Mouse (Mus musculus) MEL (cell line): ENCODE measurements at regions not wholly inside any gene's neighbourhood (a gene's known extent, or its start where the extent isn't known, plus 50 kb on each side); places are given as distances from the start of the nearest gene placed in this dataset.

Experiments
- DNase-seq: peaks from one replicate; pipeline ENCODE4 v3.0.0; 2011; ENCODE audit warnings: low read depth, low spot score
- H3K27ac ChIP-seq: 2 replicates; pipeline ENCODE4 v1.5.1; 2012; ENCODE audit warnings: low read depth, mild to moderate bottlenecking, control low read depth, low read length, moderate library complexity; ENCODE audit not compliant: control insufficient read depth
- H3K27me3 ChIP-seq, 2 experiments: fragments of 150-350 bp in 1 of 2; sonication (generic) in 1 of 2; 2 replicates each; pipeline ENCODE4 v1.6.1; 2012; ENCODE audit warnings: low read length in 2 of 2, mild to moderate bottlenecking in 2 of 2, improper control_type of control experiment in 1 of 2, moderate library complexity in 1 of 2; ENCODE audit not compliant: insufficient read depth in 2 of 2, control insufficient read depth in 1 of 2
- H3K36me3 ChIP-seq, 2 experiments: 2 replicates each; pipeline ENCODE4 v1.6.1; 2012 to 2014; ENCODE audit warnings: low read length in 2 of 2, improper control_type of control experiment in 1 of 2, inconsistent platforms in 1 of 2, mild to moderate bottlenecking in 1 of 2; ENCODE audit not compliant: insufficient read depth in 2 of 2, control insufficient read depth in 1 of 2
- H3K4me1 ChIP-seq, 2 experiments: fragments of 150-350 bp in 1 of 2; sonication (generic) in 1 of 2; 2 replicates each; pipeline ENCODE4 v1.6.1; 2012; ENCODE audit warnings: low read length in 2 of 2, improper control_type of control experiment in 1 of 2, mild to moderate bottlenecking in 1 of 2; ENCODE audit not compliant: insufficient read depth in 2 of 2, control insufficient read depth in 1 of 2
- H3K4me3 ChIP-seq, 2 experiments: fragments of 150-350 bp in 1 of 2; sonication (generic) in 1 of 2; 2 replicates each; pipeline ENCODE4 v1.5.1; 2012; ENCODE audit warnings: low read depth in 2 of 2, low read length in 2 of 2, mild to moderate bottlenecking in 2 of 2, moderate library complexity in 2 of 2, control low read depth in 1 of 2, improper control_type of control experiment in 1 of 2; ENCODE audit not compliant: control insufficient read depth in 1 of 2, insufficient read depth in 1 of 2
- H3K79me2 ChIP-seq: 2 replicates; pipeline ENCODE4 v1.6.1; 2012; ENCODE audit warnings: mild to moderate bottlenecking, low read length, moderate library complexity; ENCODE audit not compliant: control insufficient read depth, poor library complexity, insufficient read depth
- H3K9ac ChIP-seq: 2 replicates; pipeline ENCODE4 v1.6.1; 2012; ENCODE audit warnings: low read depth, mild to moderate bottlenecking, control low read depth, low read length, moderate library complexity; ENCODE audit not compliant: control insufficient read depth, poor library complexity, severe bottlenecking
- H3K9me3 ChIP-seq: fragments of 150-350 bp; sonication (generic); replicated peaks from 2 replicates; pipeline ENCODE4 v1.6.1; 2012; ENCODE audit warnings: mild to moderate bottlenecking, low read length, improper control_type of control experiment, moderate library complexity; ENCODE audit not compliant: insufficient read depth
- BHLHE40 ChIP-seq: IDR thresholded peaks from 2 replicates; pipeline ENCODE4 v1.6.1; 2012; ENCODE audit warnings: low read depth, mild to moderate bottlenecking, inconsistent platforms, low read length, improper control_type of control experiment, borderline replicate concordance
- E2F4 ChIP-seq: IDR thresholded peaks from 2 replicates; pipeline ENCODE4 v1.6.1; 2011; ENCODE audit warnings: low read depth, low read length, improper control_type of control experiment, borderline replicate concordance
- EP300 ChIP-seq, 2 experiments: IDR thresholded peaks; 2 replicates each; pipeline ENCODE4 v1.6.1; 2011; ENCODE audit warnings: improper control_type of control experiment in 2 of 2, low read length in 2 of 2, low read depth in 1 of 2, mild to moderate bottlenecking in 1 of 2
- ETS1 ChIP-seq: IDR thresholded peaks from 2 replicates; pipeline ENCODE4 v1.6.1; 2012; ENCODE audit warnings: low read depth, mild to moderate bottlenecking, inconsistent platforms, low read length, improper control_type of control experiment, moderate library complexity
- GATA1 ChIP-seq: IDR thresholded peaks from 2 replicates; pipeline ENCODE4 v1.6.1; 2011; ENCODE audit warnings: low read depth, low read length, improper control_type of control experiment
- MAX ChIP-seq: IDR thresholded peaks from 2 replicates; pipeline ENCODE4 v1.6.1; 2011; ENCODE audit warnings: low read length, improper control_type of control experiment
- MXI1 ChIP-seq: IDR thresholded peaks from 2 replicates; pipeline ENCODE4 v1.6.1; 2011; ENCODE audit warnings: mild to moderate bottlenecking, low read depth, low read length, improper control_type of control experiment
- MYB ChIP-seq: IDR thresholded peaks from 2 replicates; pipeline ENCODE4 v1.6.1; 2011; ENCODE audit warnings: mild to moderate bottlenecking, low read depth, low read length, improper control_type of control experiment
- MYC ChIP-seq: IDR thresholded peaks from 2 replicates; pipeline ENCODE4 v1.6.1; 2011; ENCODE audit warnings: low read depth, mild to moderate bottlenecking, low read length, improper control_type of control experiment, moderate library complexity
- POLR2AphosphoS2 ChIP-seq: IDR thresholded peaks from 2 replicates; pipeline ENCODE4 v1.6.1; 2011; ENCODE audit warnings: low read length, improper control_type of control experiment
- SMC3 ChIP-seq: IDR thresholded peaks from 2 replicates; pipeline ENCODE4 v1.6.1; 2011; ENCODE audit warnings: low read depth, low read length, improper control_type of control experiment
- TAL1 ChIP-seq: IDR thresholded peaks from 2 replicates; pipeline ENCODE4 v1.6.1; 2012; ENCODE audit warnings: mild to moderate bottlenecking, inconsistent platforms, low read length, moderate library complexity, mixed read lengths
- TBP ChIP-seq: IDR thresholded peaks from 2 replicates; pipeline ENCODE4 v1.8.0; 2011; ENCODE audit warnings: low read depth, low read length, improper control_type of control experiment
- USF1 ChIP-seq: IDR thresholded peaks from 2 replicates; pipeline ENCODE4 v1.6.1; 2014; ENCODE audit warnings: low read depth, mild to moderate bottlenecking, inconsistent platforms, low read length, improper control_type of control experiment, moderate library complexity
- ZMIZ1 ChIP-seq: IDR thresholded peaks from 2 replicates; pipeline ENCODE4 v1.6.1; 2012; ENCODE audit warnings: low read depth, mild to moderate bottlenecking, inconsistent platforms, low read length, improper control_type of control experiment, moderate library complexity

GRCm38 (mm10) chr6:31107916-31108685 is 149.2 kb upstream of the Klf14 start:
- Histone ChIP-seq H3K4me3 (no peak overlapping the region), H3K36me3 (peaks cover 5 to 7% of the 10 kb centered on the region in 2 experiments), H3K27me3 (no peaks in the 10 kb centered on the region), H3K4me1 (0 out of 4 replicates have a peak, but pooled peaks cover 2% of the 10 kb centered on the region in 2 experiments), H3K9me3 (no peaks in the 10 kb centered on the region), H3K79me2 (peaks cover 27% of the 10 kb centered on the region), H3K9ac (no peak overlapping the region), H3K27ac (no peak overlapping the region)
- TF ChIP-seq E2F4 (no peak), TAL1 (peak; percentile 42)
- DNase-seq, result no peak

GRCm38 (mm10) chr6:31109604-31110003 is 150.7 kb upstream of the Klf14 start:
- Histone ChIP-seq H3K79me2 (peaks cover 37% of the 10 kb centered on the region), H3K4me1 (peaks cover 3 to 4% of the 10 kb centered on the region in 2 experiments; a peak in 1 of 4 replicates), H3K4me3 (no peak overlapping the region), H3K9ac (no peak overlapping the region), H3K27ac (no peak overlapping the region), H3K27me3 (no peaks in the 10 kb centered on the region), H3K9me3 (no peaks in the 10 kb centered on the region), H3K36me3 (peaks cover 6 to 8% of the 10 kb centered on the region in 2 experiments)
- no peak for DNase-seq
- TF ChIP-seq BHLHE40, result no peak
- TF ChIP-seq USF1, result peak; percentile 30; the same call in 1 of the 2 replicates

- H3K27me3 ChIP-seq, result no peaks in the 10 kb centered on the region
- no peak for DNase-seq
- H3K4me3 ChIP-seq, result no peak overlapping the region
Observed at GRCm38 (mm10) chr6:31112293-31113077, 153.6 kb upstream of the Klf14 start.

More at GRCm38 (mm10) chr6:31112293-31113077, 153.6 kb upstream of the Klf14 start:
- H3K4me1 ChIP-seq, result peaks cover 11 to 19% of the 10 kb centered on the region in 2 experiments
- no peak for TF ChIP-seq TBP
- TF ChIP-seq MAX, result no peak
- TF ChIP-seq SMC3, result no peak
- TF ChIP-seq POLR2AphosphoS2, result no peak
- no peak for TF ChIP-seq ETS1
- TF ChIP-seq ZMIZ1, result no peak
- no peak for TF ChIP-seq GATA1
- TF ChIP-seq MXI1, result no peak
- no peak for TF ChIP-seq MYC
- TF ChIP-seq MYB, result no peak
- no peak for TF ChIP-seq EP300 (IDR thresholded peaks at IDR 0.05; ENCODE audit: low read depth in 1 of 2, low read length in 2 of 2)
- TF ChIP-seq, all 39 proteins: peak for 0
- H3K79me2 ChIP-seq, result peaks cover 51% of the 10 kb centered on the region
- H3K36me3 ChIP-seq, result peaks cover 6 to 29% of the 10 kb centered on the region in 2 experiments
- H3K9me3 ChIP-seq, result no peaks in the 10 kb centered on the region
- no peak overlapping the region for H3K9ac ChIP-seq
- no peak overlapping the region for H3K27ac ChIP-seq
